Mouse (Mus musculus): ENCODE results near the gene Med15.

GRCm38 (mm10) chr16:17779692-17780091 lies 47.0 kb upstream of the Med15 start:
- TF ChIP-seq CTCF (IDR thresholded peaks at IDR 0.05; ENCODE audit: low read depth) (no peak), EP300 (optimal IDR thresholded peaks at IDR 0.05) (no peak)

Measured in stomach, postnatal 0 days (tissue).